Mouse (Mus musculus) liver, embryonic 11.5 days (tissue): ENCODE results near the gene Pcca. TPM values are rescaled to one million over a fixed set of nuclear protein-coding genes. Genes with fewer than 3 reads are reported as not detected.

Experiments used
- ATAC-seq: fragments of 200-750 bp; cut with Nextera tagmentation; replicated peaks from 2 replicates; pipeline ENCODE4 v1.8.0; 2017; ENCODE audit warnings: moderate number of reproducible peaks, mild to moderate bottlenecking, moderate TSS enrichment, moderate library complexity; ENCODE audit not compliant: low FRiP score
- DNase-seq: peaks from one replicate; pipeline ENCODE4 v3.0.0-alpha.2; 2017; ENCODE audit warnings: low spot score
- H3K27ac ChIP-seq: fragments of 300-500 bp; sonication (generic); 2 replicates; pipeline ENCODE4 v1.5.1; 2014; ENCODE audit warnings: mild to moderate bottlenecking, low read depth, low read length, control low read depth
- H3K27me3 ChIP-seq: fragments of 300-500 bp; sonication (generic); replicated peaks from 2 replicates; pipeline ENCODE4 v1.6.1; 2014; ENCODE audit warnings: low read length, mixed read lengths; ENCODE audit not compliant: control insufficient read depth, insufficient read depth
- H3K36me3 ChIP-seq: fragments of 300-500 bp; sonication (generic); 2 replicates; pipeline ENCODE4 v1.6.1; 2014; ENCODE audit warnings: mild to moderate bottlenecking, low read length, moderate library complexity, mixed read lengths; ENCODE audit not compliant: control insufficient read depth, insufficient read depth
- H3K4me1 ChIP-seq: fragments of 300-500 bp; sonication (generic); replicated peaks from 2 replicates; pipeline ENCODE4 v1.6.1; 2014; ENCODE audit warnings: low read length, mixed read lengths; ENCODE audit not compliant: control insufficient read depth, insufficient read depth
- H3K4me2 ChIP-seq: fragments of 300-500 bp; sonication (generic); 2 replicates; pipeline ENCODE4 v1.6.1; 2014; ENCODE audit warnings: mild to moderate bottlenecking, control low read depth, moderate library complexity
- H3K4me3 ChIP-seq: fragments of 300-500 bp; sonication (generic); 2 replicates; pipeline ENCODE4 v1.5.1; 2014; ENCODE audit warnings: low read depth, low read length, control low read depth
- H3K9ac ChIP-seq: fragments of 300-500 bp; sonication (generic); 2 replicates; pipeline ENCODE4 v1.6.1; 2014; ENCODE audit warnings: low read depth, low read length, control low read depth
- H3K9me3 ChIP-seq: fragments of 300-500 bp; sonication (generic); 2 replicates; pipeline ENCODE4 v1.6.1; 2016; ENCODE audit warnings: low read length, inconsistent platforms, mixed read lengths; ENCODE audit not compliant: control insufficient read depth
- WGBS: fragments of 180-500 bp; shearing (Covaris S2); extraction: QIAGEN DNeasy Blood & Tissue Kit; methylation state at CpG from one replicate; pipeline ENCODE4 v1.1.7; 2014; 5-methylcytosine and 5-hydroxymethylcytosine counted together
- polyA plus RNA-seq: library from polyadenylated mRNA; unstranded; fragments of >200 nt; fragmentation: Nextera tagmentation; extraction: Ambion mirVana; gene quantifications from 2 replicates; pipeline ENCODE4 v1.2.1, GENCODE M21; 2014

Gene Pcca
- polyA plus RNA-seq, result 18.1 and 20.3 TPM in 2 replicates

GRCm38 (mm10) chr14:122534017-122534924 is at the start of gene Pcca:
Pcca (plus strand) TSS chr14:122534324.
- Histone ChIP-seq H3K4me3 (peak within 1 kb of the TSS; percentile 78), H3K9me3 (no peaks in the 10 kb centered on the region), H3K4me1 (0 out of 2 replicates have a peak, but pooled peaks cover 2% of the 10 kb centered on the region), H3K4me2 (peak within 1 kb of the TSS; percentile 86), H3K27me3 (no peaks in the 10 kb centered on the region), H3K36me3 (no peaks in the 10 kb centered on the region), H3K9ac (peak within 1 kb of the TSS; percentile 72), H3K27ac (no peak within 1 kb of the TSS)
- WGBS, result 3% methylated on average over 54 of the region's 54 CpGs
- ATAC-seq (peak; percentile 100), DNase-seq (peak; percentile 94)

GRCm38 (mm10) chr14:122484458-122484843 is 49.7 kb upstream of the Pcca start:
- Histone ChIP-seq H3K4me1 (no peaks in the 10 kb centered on the region), H3K9me3 (no peaks in the 10 kb centered on the region), H3K4me3 (no peak overlapping the region), H3K27ac (no peak overlapping the region), H3K36me3 (no peaks in the 10 kb centered on the region), H3K9ac (no peak overlapping the region), H3K4me2 (no peak overlapping the region), H3K27me3 (peaks cover 87% of the 10 kb centered on the region)
- 18% methylated on average over 2 of the region's 4 CpGs for WGBS
- DNase-seq (no peak), ATAC-seq (peak; percentile 23; the same call in 1 of the 2 replicates)

- Histone ChIP-seq H3K4me2 (no peak overlapping the region), H3K27ac (no peak overlapping the region), H3K4me3 (no peak overlapping the region), H3K27me3 (peaks cover 87% of the 10 kb centered on the region), H3K36me3 (no peaks in the 10 kb centered on the region), H3K9ac (no peak overlapping the region), H3K9me3 (no peaks in the 10 kb centered on the region), H3K4me1 (no peaks in the 10 kb centered on the region)
- ATAC-seq (no peak; the same call in 1 of the 2 replicates), DNase-seq (no peak)
- WGBS, result 1% methylated on average over 23 of the region's 24 CpGs
These were observed 49.1 kb upstream of the Pcca start for GRCm38 (mm10) chr14:122484844-122485551.

GRCm38 (mm10) chr14:122485635-122486181 is 48.4 kb upstream of the Pcca start:
- DNase-seq (no peak), ATAC-seq (no peak)
- no peak overlapping the region for H3K4me2 ChIP-seq

GRCm38 (mm10) chr14:122486611-122487010 is 47.5 kb upstream of the Pcca start:
- WGBS, result 17% methylated on average over 1 of the region's 1 CpGs
- ATAC-seq (no peak), DNase-seq (no peak)

More at GRCm38 (mm10) chr14:122485635-122486181, 48.4 kb upstream of the Pcca start:
- Histone ChIP-seq H3K9me3 (no peaks in the 10 kb centered on the region), H3K27ac (no peak overlapping the region), H3K27me3 (peaks cover 88% of the 10 kb centered on the region), H3K36me3 (no peaks in the 10 kb centered on the region), H3K4me1 (0 out of 2 replicates have a peak, but pooled peaks cover 2% of the 10 kb centered on the region), H3K4me3 (no peak overlapping the region), H3K9ac (no peak overlapping the region)
- WGBS, result 4% methylated on average over 12 of the region's 12 CpGs

GRCm38 (mm10) chr14:122487366-122487765 is 46.8 kb upstream of the Pcca start:
- peaks cover 83% of the 10 kb centered on the region for H3K27me3 ChIP-seq
- ATAC-seq (no peak), DNase-seq (no peak)
- no peak overlapping the region for H3K27ac ChIP-seq
- H3K4me2 ChIP-seq, result no peak overlapping the region
- 10% methylated on average over 5 of the region's 5 CpGs for WGBS
- no peaks in the 10 kb centered on the region for H3K9me3 ChIP-seq
- H3K4me1 ChIP-seq, result 0 out of 2 replicates have a peak, but pooled peaks cover 2% of the 10 kb centered on the region
- H3K36me3 ChIP-seq, result no peaks in the 10 kb centered on the region
- no peak overlapping the region for H3K4me3 ChIP-seq
- no peak overlapping the region for H3K9ac ChIP-seq

More at GRCm38 (mm10) chr14:122486611-122487010, 47.5 kb upstream of the Pcca start:
- Histone ChIP-seq H3K4me3 (no peak overlapping the region), H3K27me3 (peaks cover 88% of the 10 kb centered on the region), H3K9ac (no peak overlapping the region), H3K9me3 (no peaks in the 10 kb centered on the region), H3K4me2 (no peak overlapping the region), H3K36me3 (no peaks in the 10 kb centered on the region), H3K27ac (no peak overlapping the region), H3K4me1 (0 out of 2 replicates have a peak, but pooled peaks cover 2% of the 10 kb centered on the region)

GRCm38 (mm10) chr14:122489041-122489440 is 45.1 kb upstream of the Pcca start:
- 1% methylated on average over 5 of the region's 5 CpGs for WGBS
- ATAC-seq, result no peak
- H3K27me3 ChIP-seq, result peaks cover 80% of the 10 kb centered on the region
- 0 out of 2 replicates have a peak, but pooled peaks cover 2% of the 10 kb centered on the region for H3K4me1 ChIP-seq
- H3K4me2 ChIP-seq, result no peak overlapping the region
- no peaks in the 10 kb centered on the region for H3K36me3 ChIP-seq
- no peak overlapping the region for H3K27ac ChIP-seq
- DNase-seq, result no peak
- no peaks in the 10 kb centered on the region for H3K9me3 ChIP-seq
- H3K4me3 ChIP-seq, result no peak overlapping the region
- H3K9ac ChIP-seq, result no peak overlapping the region

GRCm38 (mm10) chr14:122489686-122490414 is 44.3 kb upstream of the Pcca start:
- no peak for ATAC-seq
- H3K4me2 ChIP-seq, result no peak overlapping the region
- no peaks in the 10 kb centered on the region for H3K9me3 ChIP-seq
- 0 out of 2 replicates have a peak, but pooled peaks cover 2% of the 10 kb centered on the region for H3K4me1 ChIP-seq
- WGBS, result 5% methylated on average over 12 of the region's 12 CpGs
- H3K9ac ChIP-seq, result no peak overlapping the region
- H3K36me3 ChIP-seq, result no peaks in the 10 kb centered on the region
- H3K4me3 ChIP-seq, result no peak overlapping the region
- H3K27ac ChIP-seq, result no peak overlapping the region
- DNase-seq, result no peak
- peaks cover 72% of the 10 kb centered on the region for H3K27me3 ChIP-seq
